Mouse (Mus musculus): ENCODE results near the gene Fuca1. TPM values are rescaled to one million over a fixed set of nuclear protein-coding genes. Genes with fewer than 3 reads are reported as not detected.
"Not testable (repeated sequence)": the region's sequence is repeated elsewhere in the genome, so short reads cannot be mapped to it uniquely, and the experiment has no call there.

Gene Fuca1
- polyA plus RNA-seq, 1 experiment from 2014 or later = 98.7 TPM

DNA sequence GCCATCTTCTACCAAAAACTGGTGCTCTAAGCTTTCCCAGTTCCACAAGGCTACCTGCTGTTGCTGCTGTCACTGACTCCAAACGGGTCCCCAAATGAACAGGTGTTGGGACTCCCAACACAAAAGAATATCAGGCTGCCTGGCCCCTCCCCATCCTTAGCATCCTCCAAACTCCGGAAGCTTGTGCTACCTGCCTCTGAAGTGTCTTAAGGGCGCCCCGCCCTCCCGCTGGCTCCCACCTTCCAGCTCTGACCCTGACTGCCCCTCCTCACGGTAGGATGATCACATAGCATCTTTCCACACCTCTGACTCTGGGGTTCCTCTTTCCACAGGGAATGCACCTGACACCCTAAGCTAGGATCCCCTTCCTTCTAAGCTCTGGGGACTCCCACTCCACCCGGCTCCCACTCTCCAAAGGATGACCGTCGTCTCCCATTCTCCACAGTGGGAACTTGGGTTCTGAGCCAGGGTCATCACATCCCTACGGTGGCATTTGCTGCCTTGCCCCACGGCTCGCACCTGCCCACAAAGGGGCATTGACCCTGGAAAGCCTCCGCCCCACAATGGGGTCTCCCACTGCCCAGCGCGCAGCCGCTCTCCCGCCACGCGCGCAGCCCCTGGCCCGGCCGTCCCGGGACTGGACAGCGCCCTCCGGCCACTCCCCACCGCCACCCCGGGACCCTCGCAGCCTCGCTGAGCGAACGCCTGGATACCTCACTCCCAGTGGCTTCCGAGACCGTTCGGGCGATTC is 51.4 kb downstream of the Fuca1 start:
- Histone ChIP-seq H3K36me3 (ENCODE audit: insufficient read depth, low read length) (peaks cover 48% of the 10 kb centered on the region), H3K27me3 (ENCODE audit: insufficient read depth, low read length) (no peaks in the 10 kb centered on the region), H3K27ac (peak overlapping the region; percentile 71), H3K4me1 (replicated peaks; ENCODE audit: insufficient read depth, low read length) (peaks cover 16% of the 10 kb centered on the region), H3K9me3 (replicated peaks; ENCODE audit: low read length) (no peaks in the 10 kb centered on the region), H3K4me2 (ENCODE audit: low read length) (peak overlapping the region; percentile 92), H3K4me3 (replicated peaks; ENCODE audit: low read depth, low read length) (peak overlapping the region; percentile 91), H3K9ac (ENCODE audit: low read depth, low read length) (peak overlapping the region; percentile 85)
- peak; percentile 34; the same call in 1 of the 2 replicates for ATAC-seq (replicated peaks; ENCODE audit: low FRiP score, low read depth)
- DNase-seq (ENCODE audit: low spot score) = no peak
- 0% methylated on average over 35 of the region's 35 CpGs for WGBS
- TF ChIP-seq CTCF (IDR thresholded peaks at IDR 0.05; ENCODE audit: low read depth) = no peak

DNA sequence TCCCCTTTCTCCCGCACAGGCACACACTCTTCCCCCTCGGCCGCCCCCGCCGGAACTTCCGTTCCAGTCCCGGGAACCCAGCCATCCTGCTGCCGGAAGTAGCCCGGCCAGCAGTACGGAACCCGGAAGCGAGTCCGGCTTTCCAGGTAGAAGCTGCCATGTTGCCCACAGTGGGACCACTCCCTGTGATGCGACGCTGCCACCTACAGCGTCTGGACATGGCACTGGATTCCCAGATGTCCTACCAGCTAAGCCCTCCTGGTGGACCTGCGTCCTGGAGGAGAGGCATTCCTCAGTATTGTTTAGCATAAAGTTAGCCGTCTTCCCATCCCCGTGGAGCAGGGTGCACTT is 52.0 kb downstream of the Fuca1 start, which contains the start of gene Lypla2:
Gene Lypla2 (minus strand): TSS at position 71 of the 351 bp plus-strand sequence.
- DNase-seq (ENCODE audit: low spot score) (peak; percentile 91), ATAC-seq (replicated peaks; ENCODE audit: low FRiP score, low read depth) (peak; percentile 65)
- Histone ChIP-seq H3K4me2 (ENCODE audit: low read length) (peak within 1 kb of the TSS; percentile 92), H3K4me1 (replicated peaks; ENCODE audit: insufficient read depth, low read length) (peaks cover 16% of the 10 kb centered on the region), H3K4me3 (replicated peaks; ENCODE audit: low read depth, low read length) (peak within 1 kb of the TSS; percentile 91), H3K9me3 (replicated peaks; ENCODE audit: low read length) (no peaks in the 10 kb centered on the region), H3K36me3 (ENCODE audit: insufficient read depth, low read length) (peaks cover 46% of the 10 kb centered on the region), H3K27me3 (ENCODE audit: insufficient read depth, low read length) (no peaks in the 10 kb centered on the region), H3K9ac (ENCODE audit: low read depth, low read length) (peak within 1 kb of the TSS; percentile 85), H3K27ac (peak within 1 kb of the TSS; percentile 71)
- 1% methylated on average over 19 of the region's 19 CpGs for WGBS
- TF ChIP-seq CTCF (IDR thresholded peaks at IDR 0.05; ENCODE audit: low read depth) = peak; percentile 8; the same call in 1 of the 2 replicates

DNA sequence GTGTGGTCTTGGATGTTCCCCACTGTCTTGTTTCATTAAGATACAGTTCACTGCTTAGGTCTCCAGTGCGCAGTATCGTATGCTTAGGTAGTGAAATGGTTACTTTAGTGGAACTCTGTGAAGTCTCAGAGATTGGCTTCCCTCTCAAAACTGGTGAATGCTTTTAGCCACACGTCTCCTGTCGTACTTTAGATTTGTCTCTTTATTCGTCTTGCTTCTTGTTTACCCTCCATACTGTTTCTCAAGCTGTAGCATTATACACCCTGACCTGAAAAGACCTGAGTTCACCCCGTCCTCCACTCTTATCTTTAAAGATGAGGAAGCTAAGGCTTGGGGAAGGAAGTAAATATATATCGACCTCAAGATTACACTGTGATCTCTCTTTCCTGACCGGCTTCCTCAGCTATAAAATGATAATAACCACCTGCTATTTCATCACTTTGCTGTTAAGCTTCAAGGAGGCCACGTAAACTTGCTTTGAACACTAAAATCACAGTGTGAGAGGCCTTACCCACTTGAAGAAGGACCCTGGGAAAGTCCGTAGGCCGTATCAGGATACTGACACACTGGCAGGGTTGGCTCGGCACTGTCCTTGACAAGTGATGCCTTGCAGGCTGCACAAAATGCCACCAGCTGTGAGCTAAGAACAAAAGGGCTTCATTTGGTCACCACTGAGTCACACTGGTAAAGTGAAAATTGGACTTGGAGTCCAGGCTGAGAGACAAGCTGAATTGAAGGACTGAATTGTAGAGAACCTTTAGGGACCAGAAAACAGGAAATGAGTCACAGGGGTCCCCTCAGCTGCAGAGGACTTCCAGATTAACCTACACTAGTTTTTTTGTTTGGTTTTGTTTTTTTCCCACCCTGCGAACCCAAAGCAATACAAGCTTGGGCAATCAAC is 52.6 kb downstream of the Fuca1 start:
- ATAC-seq (replicated peaks; ENCODE audit: low FRiP score, low read depth) = no peak
- Histone ChIP-seq H3K4me1 (replicated peaks; ENCODE audit: insufficient read depth, low read length) (peaks cover 16% of the 10 kb centered on the region), H3K27me3 (ENCODE audit: insufficient read depth, low read length) (no peaks in the 10 kb centered on the region), H3K27ac (no peak overlapping the region), H3K9ac (ENCODE audit: low read depth, low read length) (peak overlapping the region; percentile 85), H3K4me2 (ENCODE audit: low read length) (peak overlapping the region; percentile 92), H3K36me3 (ENCODE audit: insufficient read depth, low read length) (peaks cover 40% of the 10 kb centered on the region), H3K4me3 (replicated peaks; ENCODE audit: low read depth, low read length) (peak overlapping the region; percentile 91), H3K9me3 (replicated peaks; ENCODE audit: low read length) (no peaks in the 10 kb centered on the region)
- TF ChIP-seq CTCF (IDR thresholded peaks at IDR 0.05; ENCODE audit: low read depth) = no peak
- WGBS = 60% methylated on average over 13 of the region's 13 CpGs
- no peak for DNase-seq (ENCODE audit: low spot score)

DNA sequence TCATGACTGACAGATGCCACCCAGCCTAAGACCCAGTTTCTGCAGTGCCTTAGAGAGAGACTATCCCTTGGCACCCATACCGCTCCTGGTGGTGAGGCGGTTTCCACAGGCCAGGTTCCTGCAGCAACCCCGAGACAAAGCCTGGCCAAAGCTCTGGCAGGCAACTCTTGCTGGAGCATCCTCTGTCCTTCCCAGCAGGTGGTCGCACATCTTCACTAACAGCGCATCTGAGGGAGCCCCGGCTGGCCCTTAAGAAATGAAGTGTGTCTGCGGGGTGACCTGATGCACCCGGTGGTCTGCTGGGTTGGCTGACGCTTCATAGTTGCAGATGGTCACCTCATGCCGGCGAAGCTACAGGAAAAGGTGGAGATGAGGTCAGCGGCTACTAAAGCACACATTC is 55.6 kb downstream of the Fuca1 start:
- Histone ChIP-seq H3K4me1 (replicated peaks; ENCODE audit: insufficient read depth, low read length) (peaks cover 11% of the 10 kb centered on the region), H3K9ac (ENCODE audit: low read depth, low read length) (no peak overlapping the region), H3K27me3 (ENCODE audit: insufficient read depth, low read length) (no peaks in the 10 kb centered on the region), H3K4me3 (replicated peaks; ENCODE audit: low read depth, low read length) (no peak overlapping the region), H3K27ac (no peak overlapping the region), H3K4me2 (ENCODE audit: low read length) (no peak overlapping the region), H3K9me3 (replicated peaks; ENCODE audit: low read length) (no peaks in the 10 kb centered on the region), H3K36me3 (ENCODE audit: insufficient read depth, low read length) (peaks cover 20% of the 10 kb centered on the region)
- TF ChIP-seq CTCF (IDR thresholded peaks at IDR 0.05; ENCODE audit: low read depth) = no peak
- ATAC-seq (replicated peaks; ENCODE audit: low FRiP score, low read depth) (no peak), DNase-seq (ENCODE audit: low spot score) (no peak)
- 90% methylated on average over 12 of the region's 12 CpGs for WGBS

DNA sequence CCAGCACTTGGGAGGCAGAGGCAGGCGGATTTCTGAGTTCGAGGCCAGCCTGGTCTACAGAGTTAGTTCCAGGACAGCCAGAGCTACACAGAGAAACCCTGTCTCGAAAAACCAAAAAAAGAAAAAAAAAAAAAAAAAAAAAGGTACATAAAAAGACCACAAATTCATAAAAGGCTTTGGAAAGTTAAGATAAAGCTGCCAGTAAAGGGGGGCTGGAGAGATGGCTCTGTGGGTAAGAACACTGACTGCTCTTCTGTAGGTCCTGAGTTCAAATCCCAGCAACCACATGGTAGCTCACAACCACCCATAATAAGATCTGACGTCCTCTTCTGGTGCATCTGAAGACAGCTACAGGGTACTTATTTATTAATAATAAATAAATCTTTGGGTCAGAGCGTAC is 59.7 kb downstream of the Fuca1 start:
- H3K4me2 ChIP-seq (ENCODE audit: low read length); H3K9ac ChIP-seq (ENCODE audit: low read depth, low read length); H3K4me1 ChIP-seq (replicated peaks; ENCODE audit: insufficient read depth, low read length); H3K9me3 ChIP-seq (replicated peaks; ENCODE audit: low read length); DNase-seq (ENCODE audit: low spot score); H3K27me3 ChIP-seq (ENCODE audit: insufficient read depth, low read length); H3K27ac ChIP-seq; H3K4me3 ChIP-seq (replicated peaks; ENCODE audit: low read depth, low read length); ATAC-seq (replicated peaks; ENCODE audit: low FRiP score, low read depth): not testable (repeated sequence)
- WGBS = 97% methylated on average over 5 of the region's 5 CpGs
- H3K36me3 ChIP-seq (ENCODE audit: insufficient read depth, low read length) = peaks cover 24% of the 10 kb centered on the region

DNA sequence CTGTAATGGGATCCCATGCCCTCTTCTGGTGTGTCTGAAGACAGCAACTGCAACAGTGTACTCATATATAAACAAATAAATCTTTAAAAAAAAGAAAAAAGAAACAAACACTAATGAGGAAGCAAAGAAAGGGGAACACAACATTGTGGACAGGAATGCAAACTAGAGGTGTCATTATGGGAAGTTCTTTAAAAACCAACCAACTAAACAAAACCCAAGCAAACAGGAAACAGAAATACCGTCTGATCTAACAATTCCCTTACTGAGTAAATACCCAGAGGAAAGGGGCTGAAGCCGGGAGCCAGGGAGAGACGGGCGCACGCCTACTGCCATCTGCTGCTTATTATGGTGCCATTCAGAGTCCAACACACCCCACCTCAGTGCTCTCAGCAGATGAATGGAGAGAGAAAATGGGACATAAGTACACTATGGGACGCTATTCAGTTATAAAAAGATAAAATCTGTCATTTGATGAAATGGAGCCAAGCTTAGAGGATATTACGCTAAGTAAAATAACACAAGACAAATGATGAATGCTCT is 61.1 kb downstream of the Fuca1 start:
- H3K27ac ChIP-seq = no peak overlapping the region
- H3K36me3 ChIP-seq (ENCODE audit: insufficient read depth, low read length) = peaks cover 17% of the 10 kb centered on the region
- 79% methylated on average over 7 of the region's 7 CpGs for WGBS
- H3K4me2 ChIP-seq (ENCODE audit: low read length) = no peak overlapping the region
- no peaks in the 10 kb centered on the region for H3K27me3 ChIP-seq (ENCODE audit: insufficient read depth, low read length)
- ATAC-seq (replicated peaks; ENCODE audit: low FRiP score, low read depth) = no peak
- DNase-seq (ENCODE audit: low spot score) = no peak
- TF ChIP-seq CTCF (IDR thresholded peaks at IDR 0.05; ENCODE audit: low read depth) = no peak
- no peaks in the 10 kb centered on the region for H3K9me3 ChIP-seq (replicated peaks; ENCODE audit: low read length)
- no peak overlapping the region for H3K9ac ChIP-seq (ENCODE audit: low read depth, low read length)
- peaks cover 7% of the 10 kb centered on the region; the same call in 1 of the 2 replicates for H3K4me1 ChIP-seq (replicated peaks; ENCODE audit: insufficient read depth, low read length)
- no peak overlapping the region for H3K4me3 ChIP-seq (replicated peaks; ENCODE audit: low read depth, low read length)
